Mouse (Mus musculus) heart, embryonic 14.5 days (tissue): Measurements from ENCODE around the gene Maml3. TPM values are rescaled to one million over a fixed set of nuclear protein-coding genes. Genes with fewer than 3 reads are reported as not detected.
A peak's percentile ranks its signal among the peaks of the same experiment; 100 is the strongest.

Source experiments
- ATAC-seq: fragments of 200-750 bp; cut with Nextera tagmentation; 2 replicates; pipeline ENCODE4 v1.8.0; 2017; ENCODE audit warnings: low read depth, moderate TSS enrichment; ENCODE audit not compliant: insufficient number of reproducible peaks, insufficient read depth, low FRiP score
- H3K27ac ChIP-seq, 2 experiments: fragments of 200-500 bp in 1 of 2; fragments of 300-500 bp in 1 of 2; sonication (generic) in 1 of 2; replicated peaks in 1 of 2; 2 replicates each; pipeline ENCODE4 v1.5.1; 2012 to 2014; ENCODE audit warnings: low read depth in 2 of 2, low read length in 2 of 2, control low read depth in 1 of 2, mild to moderate bottlenecking in 1 of 2, mixed read lengths in 1 of 2; ENCODE audit not compliant: control insufficient read depth in 1 of 2, insufficient read depth in 1 of 2
- H3K27me3 ChIP-seq: fragments of 300-500 bp; sonication (generic); 2 replicates; pipeline ENCODE4 v1.6.1; 2014; ENCODE audit warnings: mild to moderate bottlenecking, low read length, control low read depth; ENCODE audit not compliant: control insufficient read depth, insufficient read depth
- H3K36me3 ChIP-seq: fragments of 300-500 bp; sonication (generic); 2 replicates; pipeline ENCODE4 v1.6.1; 2014; ENCODE audit warnings: mild to moderate bottlenecking, control low read depth, low read length, mixed read lengths; ENCODE audit not compliant: control insufficient read depth, insufficient read depth
- H3K4me1 ChIP-seq, 2 experiments: fragments of 200-500 bp in 1 of 2; fragments of 300-500 bp in 1 of 2; sonication (generic) in 1 of 2; 2 replicates each; pipeline ENCODE4 v1.6.1; 2012 to 2014; ENCODE audit warnings: low read length in 2 of 2, control low read depth in 1 of 2, mixed read lengths in 1 of 2; ENCODE audit not compliant: control insufficient read depth in 2 of 2, insufficient read depth in 2 of 2
- H3K4me2 ChIP-seq: fragments of 300-500 bp; sonication (generic); 2 replicates; pipeline ENCODE4 v1.6.1; 2014; ENCODE audit warnings: mild to moderate bottlenecking, low read length
- H3K4me3 ChIP-seq, 2 experiments: fragments of 200-500 bp in 1 of 2; fragments of 300-500 bp in 1 of 2; sonication (generic) in 1 of 2; 2 replicates each; pipeline ENCODE4 v1.5.1; 2012 to 2014; ENCODE audit warnings: low read length in 2 of 2, mild to moderate bottlenecking in 2 of 2, control low read depth in 1 of 2, low read depth in 1 of 2, moderate library complexity in 1 of 2; ENCODE audit not compliant: control insufficient read depth in 1 of 2, insufficient read depth in 1 of 2
- H3K9ac ChIP-seq: fragments of 300-500 bp; sonication (generic); 2 replicates; pipeline ENCODE4 v1.6.1; 2014; ENCODE audit warnings: mild to moderate bottlenecking, low read length
- H3K9me3 ChIP-seq: fragments of 300-500 bp; sonication (generic); 2 replicates; pipeline ENCODE4 v1.6.1; 2016; ENCODE audit warnings: low read length, control low read depth; ENCODE audit not compliant: control insufficient read depth
- WGBS: fragments of 180-500 bp; shearing (Covaris S2); extraction: QIAGEN DNeasy Blood & Tissue Kit; methylation state at CpG from one replicate; pipeline ENCODE4 v1.1.7; 2014; 5-methylcytosine and 5-hydroxymethylcytosine counted together
- polyA plus RNA-seq: library from polyadenylated mRNA; unstranded; fragments of >200 nt; fragmentation: Nextera tagmentation; extraction: Ambion mirVana; gene quantifications from 2 replicates; pipeline ENCODE4 v1.2.1, GENCODE M21; 2014

The Maml3 gene
- polyA plus RNA-seq, 1 experiment from 2014 or later = 2.9 TPM

DNA sequence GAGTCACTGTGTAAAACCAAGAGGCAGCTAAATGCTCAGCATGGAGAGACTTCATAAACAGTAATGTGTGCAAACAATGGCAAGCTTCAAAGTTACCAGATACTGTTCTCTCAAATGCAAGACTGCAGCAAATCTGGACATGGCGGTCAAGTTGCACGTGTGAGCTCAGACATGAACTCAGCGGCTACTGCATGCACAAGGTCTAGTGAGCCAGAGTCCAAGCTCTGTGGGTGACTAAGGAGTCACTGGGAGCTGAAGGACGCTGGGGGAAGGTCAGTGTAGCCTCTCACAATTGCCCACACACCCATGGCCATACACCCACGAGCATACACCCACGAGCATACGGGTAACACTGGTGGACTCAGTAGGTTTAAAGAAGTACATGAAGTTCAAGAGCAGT is 130.3 kb downstream of the Maml3 start:
- WGBS = 84% methylated on average over 7 of the region's 7 CpGs
- no peak overlapping the region for H3K4me2 ChIP-seq
- no peaks in the 10 kb centered on the region for H3K9me3 ChIP-seq
- H3K27ac ChIP-seq = no peak overlapping the region
- H3K9ac ChIP-seq = no peak overlapping the region
- no peaks in the 10 kb centered on the region for H3K4me1 ChIP-seq
- H3K27me3 ChIP-seq = no peaks in the 10 kb centered on the region
- H3K36me3 ChIP-seq = no peaks in the 10 kb centered on the region
- ATAC-seq = no peak
- H3K4me3 ChIP-seq = no peak overlapping the region

- no peaks in the 10 kb centered on the region for H3K27me3 ChIP-seq
- no peaks in the 10 kb centered on the region for H3K9me3 ChIP-seq
- no peaks in the 10 kb centered on the region for H3K36me3 ChIP-seq
- no peak overlapping the region for H3K4me3 ChIP-seq
- H3K9ac ChIP-seq = no peak overlapping the region
- 89% methylated on average over 6 of the region's 6 CpGs for WGBS
- no peak overlapping the region for H3K4me2 ChIP-seq
- H3K27ac ChIP-seq = no peak overlapping the region
- no peak for ATAC-seq
- H3K4me1 ChIP-seq = no peaks in the 10 kb centered on the region
Observed at GRCm38 (mm10) chr3:51974153-51974552, 130.7 kb downstream of the Maml3 start.

- no peak overlapping the region for H3K27ac ChIP-seq
- no peaks in the 10 kb centered on the region for H3K27me3 ChIP-seq
- no peaks in the 10 kb centered on the region for H3K4me1 ChIP-seq
- 63% methylated on average over 6 of the region's 6 CpGs for WGBS
- H3K9ac ChIP-seq = no peak overlapping the region
- no peak overlapping the region for H3K4me2 ChIP-seq
- H3K36me3 ChIP-seq = no peaks in the 10 kb centered on the region
- no peak overlapping the region for H3K4me3 ChIP-seq
- H3K9me3 ChIP-seq = no peaks in the 10 kb centered on the region
- no peak for ATAC-seq
Observed at GRCm38 (mm10) chr3:51972576-51972975, 132.3 kb downstream of the Maml3 start.

DNA sequence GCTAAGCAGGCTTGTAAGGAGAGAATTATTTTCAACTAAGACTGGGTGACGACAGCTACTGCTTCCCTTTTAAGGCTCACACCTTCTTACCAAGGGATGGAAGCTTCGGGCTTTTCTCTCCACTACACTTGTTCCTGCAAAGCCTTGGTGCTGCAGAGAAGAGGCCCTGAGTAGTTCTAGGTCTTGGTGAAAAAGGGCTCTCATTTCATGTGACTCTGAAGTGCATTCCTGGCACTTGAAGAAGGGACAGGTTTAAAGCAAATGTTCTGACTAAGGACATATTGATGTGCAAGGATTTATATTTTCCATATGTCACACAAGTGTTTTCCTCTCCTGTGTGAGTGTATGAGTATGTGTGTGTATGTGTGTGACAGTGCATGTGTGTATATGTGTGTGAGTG is 134.4 kb downstream of the Maml3 start:
- Histone ChIP-seq H3K4me3 (no peak overlapping the region), H3K27me3 (no peaks in the 10 kb centered on the region), H3K4me2 (no peak overlapping the region), H3K36me3 (no peaks in the 10 kb centered on the region), H3K27ac (no peak overlapping the region), H3K9ac (no peak overlapping the region), H3K4me1 (peaks cover 3 to 4% of the 10 kb centered on the region in 2 experiments; a peak in 3 of 4 replicates), H3K9me3 (no peaks in the 10 kb centered on the region)
- 56% methylated on average over 2 of the region's 2 CpGs for WGBS
- ATAC-seq = no peak

- 83% methylated on average over 6 of the region's 6 CpGs for WGBS
- Histone ChIP-seq H3K4me3 (no peak overlapping the region), H3K9me3 (no peaks in the 10 kb centered on the region), H3K4me1 (peaks cover 6 to 14% of the 10 kb centered on the region in 2 experiments; a peak in 3 of 4 replicates), H3K27ac (no peak overlapping the region), H3K9ac (no peak overlapping the region), H3K27me3 (no peaks in the 10 kb centered on the region), H3K36me3 (no peaks in the 10 kb centered on the region), H3K4me2 (no peak overlapping the region)
- no peak for ATAC-seq
Observed at GRCm38 (mm10) chr3:51969451-51969850, 135.4 kb downstream of the Maml3 start.

GRCm38 (mm10) chr3:51965841-51966240 is 139.0 kb downstream of the Maml3 start:
- Histone ChIP-seq H3K4me1 (peaks cover 17 to 27% of the 10 kb centered on the region in 2 experiments), H3K27me3 (no peaks in the 10 kb centered on the region), H3K9ac (peak overlapping the region; percentile 26; the same call in 1 of the 2 replicates), H3K4me3 (no peak overlapping the region), H3K9me3 (no peaks in the 10 kb centered on the region), H3K36me3 (no peaks in the 10 kb centered on the region), H3K4me2 (no peak overlapping the region), H3K27ac (no peak overlapping the region)
- ATAC-seq = no peak
- WGBS = 57% methylated on average over 7 of the region's 7 CpGs

GRCm38 (mm10) chr3:51965436-51965835 is 139.4 kb downstream of the Maml3 start:
- no peaks in the 10 kb centered on the region for H3K9me3 ChIP-seq
- no peak for ATAC-seq
- H3K9ac ChIP-seq = peak overlapping the region; percentile 26; the same call in 1 of the 2 replicates
- H3K36me3 ChIP-seq = no peaks in the 10 kb centered on the region
- H3K4me2 ChIP-seq = no peak overlapping the region
- WGBS = 39% methylated on average over 2 of the region's 2 CpGs
- H3K4me3 ChIP-seq = no peak overlapping the region
- H3K27ac ChIP-seq = no peak overlapping the region
- peaks cover 17 to 27% of the 10 kb centered on the region in 2 experiments for H3K4me1 ChIP-seq
- H3K27me3 ChIP-seq = no peaks in the 10 kb centered on the region

DNA sequence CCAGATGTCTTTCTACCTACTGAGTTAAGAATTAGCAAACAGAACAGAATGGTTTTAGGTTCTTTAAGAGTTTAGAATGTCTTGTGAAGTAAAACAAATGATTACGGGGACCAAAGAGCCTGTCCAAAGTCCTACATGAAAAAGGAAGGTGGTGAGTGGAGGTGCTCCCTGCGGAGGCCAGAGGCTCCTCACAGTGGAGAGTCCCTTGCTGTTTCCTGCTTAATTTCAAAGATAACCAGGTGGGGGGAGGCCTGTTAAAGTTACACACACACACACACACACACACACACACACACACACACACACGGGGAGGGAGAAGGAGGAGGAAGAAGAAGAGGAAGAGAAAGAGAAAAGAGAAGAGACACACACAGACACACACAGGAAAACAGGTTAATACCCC is 139.9 kb downstream of the Maml3 start:
- Histone ChIP-seq H3K27me3 (no peaks in the 10 kb centered on the region), H3K4me3 (no peak overlapping the region), H3K9me3 (no peaks in the 10 kb centered on the region), H3K9ac (0 out of 2 replicates have a peak overlapping the region, but pooled peaks have one; percentile 26), H3K36me3 (no peaks in the 10 kb centered on the region), H3K27ac (no peak overlapping the region; a peak in 1 of 4 replicates), H3K4me2 (no peak overlapping the region), H3K4me1 (peaks cover 17 to 27% of the 10 kb centered on the region in 2 experiments)
- ATAC-seq = no peak
- 14% methylated on average over 3 of the region's 3 CpGs for WGBS
